Mouse (Mus musculus) frontal cortex, adult 2 months (tissue): ENCODE measurements at regions not wholly inside any gene's neighbourhood (a gene's known extent, or its start where the extent isn't known, plus 50 kb on each side); places are given as distances from the start of the nearest gene placed in this dataset.

Source experiments
- DNase-seq, 2 experiments: peaks; one replicate each; pipeline ENCODE4 v3.0.0; 2022; ENCODE audit warnings: low spot score in 1 of 2; ENCODE audit errors: extremely low spot score in 1 of 2

DNA sequence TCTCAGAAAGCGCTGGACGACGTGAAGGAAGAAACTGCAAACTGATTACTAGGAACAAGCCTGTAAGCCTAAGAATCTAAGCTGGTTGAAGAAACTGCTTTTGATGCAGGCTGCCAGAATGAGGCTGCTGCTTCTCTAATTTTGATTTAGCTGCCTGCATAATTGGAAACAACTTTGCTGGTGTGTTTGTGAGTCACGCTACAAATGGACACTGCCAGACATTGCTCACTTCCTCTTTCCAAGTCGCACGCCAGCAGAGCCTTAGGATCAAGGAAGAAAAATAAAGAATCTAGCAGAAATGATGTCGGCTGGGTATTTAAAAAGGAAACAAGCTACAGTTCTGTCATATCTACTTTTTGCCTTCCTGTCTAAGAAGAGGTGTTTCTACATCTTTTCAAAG is 81.0 kb downstream of the A730046J19Rik start:
- peak; percentile 2 to 40 for DNase-seq

DNA sequence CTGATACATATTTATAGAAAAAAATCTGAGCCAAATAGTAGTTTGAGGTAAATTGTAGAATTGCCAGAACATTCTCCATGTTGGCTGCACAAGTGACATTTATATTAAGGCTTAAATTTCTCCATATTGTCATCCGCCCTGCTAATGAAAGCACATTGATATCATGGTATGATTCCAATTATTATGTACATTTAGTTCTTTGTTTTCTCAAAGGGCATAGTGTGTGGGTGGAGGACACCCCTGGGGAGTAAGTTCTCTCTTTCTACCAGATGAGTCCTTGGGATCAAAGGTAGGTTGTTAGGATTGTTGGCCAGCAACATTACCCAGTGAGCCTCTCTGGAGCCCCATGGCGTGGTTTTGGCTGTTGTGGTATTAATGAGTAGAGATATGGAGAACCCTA is 51.7 kb upstream of the Alg13 start:
- no peak for DNase-seq
